Mouse (Mus musculus): ENCODE results near the gene Cst10.

The Cst10 gene

DNA sequence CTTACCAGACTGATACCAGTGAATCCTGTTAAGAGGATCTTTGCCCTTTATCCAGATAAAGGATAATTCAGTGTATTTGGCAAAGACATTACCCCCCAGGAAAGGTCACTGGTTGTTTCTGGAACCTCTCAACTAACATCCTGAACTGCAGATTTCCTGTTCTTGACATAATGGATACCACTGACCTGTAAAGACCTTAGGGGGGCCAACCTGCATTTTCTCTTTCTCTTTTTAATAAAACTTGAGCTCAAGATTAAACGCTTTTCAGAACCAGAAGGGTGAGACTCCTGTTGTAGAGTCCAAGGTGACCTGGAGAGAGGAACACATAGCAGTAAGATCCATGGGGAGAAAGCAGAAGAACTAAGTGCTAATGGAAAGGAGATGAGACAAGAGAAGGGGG is at the start of gene Cst10:
TSS of gene Cst10 (plus strand) at position 301 of the 400 bp plus-strand sequence.
- DNase-seq (ENCODE audit: low read depth), result no peak

DNA sequence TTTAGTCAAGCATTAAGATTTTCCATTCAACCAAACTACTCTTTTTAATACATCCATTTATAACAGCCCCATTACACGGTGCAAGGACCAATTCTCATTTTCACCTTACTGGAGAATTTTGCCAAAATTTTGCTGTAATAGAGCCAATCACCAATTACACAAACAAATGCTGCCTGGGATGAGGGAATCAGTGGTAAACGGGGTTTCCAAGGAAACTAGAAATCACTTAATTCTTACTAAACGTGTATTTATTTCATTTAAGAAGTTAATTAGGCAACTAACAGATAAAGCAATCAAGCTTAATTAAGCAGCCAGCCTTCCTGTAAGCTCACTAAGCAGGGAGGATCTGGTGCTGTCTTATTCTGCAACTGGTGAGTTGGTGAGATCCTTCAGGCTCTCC is 11.9 kb upstream of the Cst10 start:
- DNase-seq (ENCODE audit: low read depth), result no peak

DNA sequence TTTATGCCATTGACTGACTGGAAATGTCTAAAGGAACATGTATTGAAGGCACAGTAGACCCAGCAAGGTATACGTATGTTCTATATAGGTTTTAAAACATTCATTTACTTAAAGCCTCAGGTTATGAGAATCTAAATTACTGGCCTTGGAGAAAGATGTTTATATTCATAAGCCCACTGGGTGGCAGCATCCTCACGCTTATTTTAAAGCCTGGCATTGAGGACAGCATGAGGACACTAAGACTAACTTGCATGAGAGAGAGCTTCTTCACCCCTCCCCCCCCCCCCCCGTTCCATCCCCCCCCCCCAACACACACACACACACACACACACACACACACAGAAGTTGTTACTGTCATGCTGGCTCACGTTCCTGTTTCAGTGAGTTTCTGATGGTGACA is 17.7 kb downstream of the Cst10 start:
- DNase-seq (ENCODE audit: low read depth), result peak; percentile 7
